Mouse (Mus musculus): Measurements from ENCODE around the gene Coq6. TPM values are rescaled to one million over a fixed set of nuclear protein-coding genes. Genes with fewer than 3 reads are reported as not detected.
"Not testable (repeated sequence)": the region's sequence is repeated elsewhere in the genome, so short reads cannot be mapped to it uniquely, and the experiment has no call there.

Gene Coq6
- 46.8 and 49.2 TPM in 2 replicates for polyA plus RNA-seq (2016; fragmentation: Nextera tagmentation; extraction: Ambion mirVana)

- Histone ChIP-seq H3K27ac (peak within 1 kb of the TSS; percentile 90), H3K9me3 (no peaks in the 10 kb centered on the region), H3K27me3 (ENCODE audit: poor library complexity, severe bottlenecking) (no peaks in the 10 kb centered on the region), H3K4me3 (peak within 1 kb of the TSS; percentile 91), H3K4me1 (peaks cover 29% of the 10 kb centered on the region), H3K36me3 (replicated peaks) (peaks cover 5% of the 10 kb centered on the region)
- DNase-seq (ENCODE audit: extremely low spot score, low spot score) = peak; percentile 95
- under 1% methylated on average over 51 of the region's 51 CpGs for WGBS
Measured at GRCm38 (mm10) chr12:84361555-84362489, at the start of gene Coq6, which contains the start of gene Fam161b. TSS of gene Coq6 (plus strand) at chr12:84361657. TSS of gene Fam161b (minus strand) at chr12:84361833.

- H3K9me3 ChIP-seq = no peaks in the 10 kb centered on the region
- WGBS = 55% methylated on average over 7 of the region's 7 CpGs
- no peaks in the 10 kb centered on the region; the same call in 1 of the 2 replicates for H3K36me3 ChIP-seq (replicated peaks)
- H3K4me3 ChIP-seq = peak overlapping the region; percentile 98
- peak overlapping the region; percentile 98 for H3K27ac ChIP-seq
- H3K27me3 ChIP-seq (ENCODE audit: poor library complexity, severe bottlenecking) = no peaks in the 10 kb centered on the region
- peaks cover 24% of the 10 kb centered on the region for H3K4me1 ChIP-seq
- no peak for DNase-seq (ENCODE audit: extremely low spot score, low spot score)
Measured at GRCm38 (mm10) chr12:84316006-84316405, 45.5 kb upstream of the Coq6 start.

GRCm38 (mm10) chr12:84316721-84317621 lies 44.5 kb upstream of the Coq6 start, which contains the start of gene Zfp410:
TSS of gene Zfp410 (plus strand) at chr12:84316852.
- Histone ChIP-seq H3K4me3 (peak within 1 kb of the TSS; percentile 98), H3K27ac (peak within 1 kb of the TSS; percentile 98), H3K9me3 (no peaks in the 10 kb centered on the region), H3K27me3 (ENCODE audit: poor library complexity, severe bottlenecking) (no peaks in the 10 kb centered on the region), H3K4me1 (peaks cover 24% of the 10 kb centered on the region), H3K36me3 (replicated peaks) (no peaks in the 10 kb centered on the region; the same call in 1 of the 2 replicates)
- WGBS = 0% methylated on average over 77 of the region's 77 CpGs
- DNase-seq (ENCODE audit: extremely low spot score, low spot score) = peak; percentile 90

- no peak overlapping the region for H3K27ac ChIP-seq
- 79% methylated on average over 4 of the region's 4 CpGs for WGBS
- no peaks in the 10 kb centered on the region for H3K9me3 ChIP-seq
- H3K27me3 ChIP-seq (ENCODE audit: poor library complexity, severe bottlenecking) = no peaks in the 10 kb centered on the region
- no peak for DNase-seq (ENCODE audit: extremely low spot score, low spot score)
- H3K4me3 ChIP-seq = no peak overlapping the region
- no peaks in the 10 kb centered on the region for H3K4me1 ChIP-seq
- peaks cover 87% of the 10 kb centered on the region for H3K36me3 ChIP-seq (replicated peaks)
Measured at GRCm38 (mm10) chr12:84327111-84327512, 34.3 kb upstream of the Coq6 start.

- peaks cover 100% of the 10 kb centered on the region for H3K36me3 ChIP-seq (replicated peaks)
- 92% methylated on average over 11 of the region's 11 CpGs for WGBS
- no peak for DNase-seq (ENCODE audit: extremely low spot score, low spot score)
Measured at GRCm38 (mm10) chr12:84336963-84337625, 24.4 kb upstream of the Coq6 start.

GRCm38 (mm10) chr12:84347192-84347591 lies 14.3 kb upstream of the Coq6 start:
- no peak overlapping the region for H3K4me3 ChIP-seq
- 46% methylated on average over 2 of the region's 2 CpGs for WGBS
- peaks cover 63% of the 10 kb centered on the region for H3K36me3 ChIP-seq (replicated peaks)
- H3K27me3 ChIP-seq (ENCODE audit: poor library complexity, severe bottlenecking) = no peaks in the 10 kb centered on the region
- H3K4me1 ChIP-seq = peaks cover 18% of the 10 kb centered on the region
- no peak overlapping the region for H3K27ac ChIP-seq
- no peaks in the 10 kb centered on the region for H3K9me3 ChIP-seq
- no peak for DNase-seq (ENCODE audit: extremely low spot score, low spot score)

More at GRCm38 (mm10) chr12:84336963-84337625, 24.4 kb upstream of the Coq6 start:
- Histone ChIP-seq H3K9me3 (no peaks in the 10 kb centered on the region), H3K27ac (no peak overlapping the region), H3K4me1 (no peaks in the 10 kb centered on the region), H3K27me3 (ENCODE audit: poor library complexity, severe bottlenecking) (no peaks in the 10 kb centered on the region), H3K4me3 (no peak overlapping the region)

GRCm38 (mm10) chr12:84358699-84359098 lies 2.8 kb upstream of the Coq6 start:
- WGBS = 87% methylated on average over 2 of the region's 2 CpGs
- not testable (repeated sequence) for DNase-seq (ENCODE audit: extremely low spot score, low spot score); H3K9me3 ChIP-seq; H3K4me3 ChIP-seq; H3K27ac ChIP-seq; H3K27me3 ChIP-seq (ENCODE audit: poor library complexity, severe bottlenecking)
- Histone ChIP-seq H3K4me1 (peaks cover 22% of the 10 kb centered on the region), H3K36me3 (replicated peaks) (peaks cover 22% of the 10 kb centered on the region)

- Histone ChIP-seq H3K27ac (no peak overlapping the region), H3K4me3 (peak overlapping the region; percentile 91), H3K9me3 (no peaks in the 10 kb centered on the region), H3K27me3 (ENCODE audit: poor library complexity, severe bottlenecking) (no peaks in the 10 kb centered on the region), H3K4me1 (peaks cover 29% of the 10 kb centered on the region), H3K36me3 (replicated peaks) (peaks cover 12% of the 10 kb centered on the region)
- 65% methylated on average over 2 of the region's 2 CpGs for WGBS
- DNase-seq (ENCODE audit: extremely low spot score, low spot score) = no peak
Measured at GRCm38 (mm10) chr12:84362872-84363271, 1.4 kb downstream of the Coq6 start.

- H3K4me3 ChIP-seq = no peak overlapping the region
- 85% methylated on average over 9 of the region's 9 CpGs for WGBS
- DNase-seq (ENCODE audit: extremely low spot score, low spot score) = no peak
Measured at GRCm38 (mm10) chr12:84364291-84364690, 2.8 kb downstream of the Coq6 start.

GRCm38 (mm10) chr12:84365137-84365536 lies 3.7 kb downstream of the Coq6 start:
- H3K4me1 ChIP-seq = peaks cover 29% of the 10 kb centered on the region
- H3K4me3 ChIP-seq = no peak overlapping the region
- no peak overlapping the region for H3K27ac ChIP-seq
- H3K36me3 ChIP-seq (replicated peaks) = peaks cover 34% of the 10 kb centered on the region
- no peak for DNase-seq (ENCODE audit: extremely low spot score, low spot score)
- 95% methylated on average over 6 of the region's 6 CpGs for WGBS
- H3K9me3 ChIP-seq = no peaks in the 10 kb centered on the region
- H3K27me3 ChIP-seq (ENCODE audit: poor library complexity, severe bottlenecking) = no peaks in the 10 kb centered on the region

More at GRCm38 (mm10) chr12:84364291-84364690, 2.8 kb downstream of the Coq6 start:
- no peaks in the 10 kb centered on the region for H3K9me3 ChIP-seq
- no peak overlapping the region for H3K27ac ChIP-seq
- peaks cover 29% of the 10 kb centered on the region for H3K4me1 ChIP-seq
- H3K36me3 ChIP-seq (replicated peaks) = peaks cover 26% of the 10 kb centered on the region
- no peaks in the 10 kb centered on the region for H3K27me3 ChIP-seq (ENCODE audit: poor library complexity, severe bottlenecking)

- no peaks in the 10 kb centered on the region for H3K27me3 ChIP-seq (ENCODE audit: poor library complexity, severe bottlenecking)
- H3K9me3 ChIP-seq = no peaks in the 10 kb centered on the region
- peaks cover 22% of the 10 kb centered on the region for H3K4me1 ChIP-seq
- H3K27ac ChIP-seq = no peak overlapping the region
- H3K4me3 ChIP-seq = no peak overlapping the region
- no peak for DNase-seq (ENCODE audit: extremely low spot score, low spot score)
- H3K36me3 ChIP-seq (replicated peaks) = peaks cover 53% of the 10 kb centered on the region
- WGBS = 65% methylated on average over 9 of the region's 9 CpGs
Measured at GRCm38 (mm10) chr12:84366971-84367370, 5.5 kb downstream of the Coq6 start.

GRCm38 (mm10) chr12:84371647-84372046 lies 10.2 kb downstream of the Coq6 start:
- WGBS = 95% methylated on average over 5 of the region's 5 CpGs
- H3K36me3 ChIP-seq (replicated peaks) = peaks cover 92% of the 10 kb centered on the region
- no peak overlapping the region for H3K27ac ChIP-seq
- no peak overlapping the region for H3K4me3 ChIP-seq
- no peaks in the 10 kb centered on the region for H3K4me1 ChIP-seq
- H3K27me3 ChIP-seq (ENCODE audit: poor library complexity, severe bottlenecking) = no peaks in the 10 kb centered on the region
- DNase-seq (ENCODE audit: extremely low spot score, low spot score) = no peak
- H3K9me3 ChIP-seq = no peaks in the 10 kb centered on the region

Measured in forebrain, embryonic 10.5 days (tissue).